Mouse (Mus musculus) CH12.LX (cell line): ENCODE data around the gene Fdx1l. TPM values are rescaled to one million over a fixed set of nuclear protein-coding genes. Genes with fewer than 3 reads are reported as not detected.

Experiments used
- DNase-seq: peaks from one replicate; pipeline ENCODE4 v3.0.0-alpha.2; 2013; ENCODE audit errors: extremely low read depth
- H3K27ac ChIP-seq: 2 replicates; pipeline ENCODE4 v1.5.1; 2012; ENCODE audit warnings: low read depth, mild to moderate bottlenecking, control low read depth, moderate library complexity; ENCODE audit not compliant: insufficient read depth
- H3K27me3 ChIP-seq: replicated peaks from 2 replicates; pipeline ENCODE3; 2012; ENCODE audit warnings: inconsistent platforms
- H3K36me3 ChIP-seq, 2 experiments: replicated peaks in 1 of 2; 2 replicates each; pipeline versions ENCODE3 to v1.6.1; 2012; ENCODE audit warnings: inconsistent platforms in 1 of 2, low read length in 1 of 2, mild to moderate bottlenecking in 1 of 2, mixed read lengths in 1 of 2, moderate library complexity in 1 of 2; ENCODE audit not compliant: control insufficient read depth in 1 of 2, insufficient read depth in 1 of 2
- H3K4me1 ChIP-seq, 2 experiments: 2 replicates each; pipeline ENCODE4 v1.6.1; 2012; ENCODE audit warnings: inconsistent platforms in 1 of 2, moderate library complexity in 1 of 2; ENCODE audit not compliant: insufficient read depth in 2 of 2, control insufficient read depth in 1 of 2
- H3K4me2 ChIP-seq: 2 replicates; pipeline ENCODE4 v1.6.1; 2012; ENCODE audit warnings: low read depth, mild to moderate bottlenecking, control low read depth; ENCODE audit not compliant: poor library complexity, insufficient read depth, severe bottlenecking
- H3K4me3 ChIP-seq, 3 experiments: fragments of 150-350 bp in 1 of 3; sonication (generic) in 1 of 3; replicated peaks in 1 of 3; 2 replicates each; pipeline versions ENCODE3 to v1.5.1; 2011 to 2012; ENCODE audit warnings: low read depth in 2 of 3, low read length in 2 of 3, mild to moderate bottlenecking in 2 of 3, moderate library complexity in 2 of 3, control low read depth in 1 of 3, improper control_type of control experiment in 1 of 3, inconsistent platforms in 1 of 3, mixed read lengths in 1 of 3; ENCODE audit not compliant: poor library complexity in 1 of 3
- H3K79me2 ChIP-seq: replicated peaks from 2 replicates; pipeline ENCODE4 v1.6.1; 2012; ENCODE audit warnings: mild to moderate bottlenecking, moderate library complexity; ENCODE audit not compliant: control insufficient read depth, poor library complexity, insufficient read depth, severe bottlenecking; ENCODE audit errors: extremely low read depth
- H3K9ac ChIP-seq: 2 replicates; pipeline ENCODE4 v1.6.1; 2012; ENCODE audit warnings: low read depth, mild to moderate bottlenecking, control low read depth, moderate library complexity; ENCODE audit not compliant: insufficient read depth
- H3K9me3 ChIP-seq: replicated peaks from 2 replicates; pipeline ENCODE3; 2012; ENCODE audit warnings: low read length, inconsistent platforms, mixed read lengths
- CHD1 ChIP-seq: IDR thresholded peaks from 2 replicates; pipeline ENCODE4 v1.6.1; 2012; ENCODE audit warnings: low read depth, low read length, improper control_type of control experiment, inconsistent platforms
- ETS1 ChIP-seq: conservative IDR thresholded peaks from 2 replicates; pipeline ENCODE4 v1.6.1; 2012; ENCODE audit warnings: low read depth, mild to moderate bottlenecking, inconsistent platforms, low read length, improper control_type of control experiment, moderate library complexity
- HCFC1 ChIP-seq: IDR thresholded peaks from 2 replicates; pipeline ENCODE4 v1.6.1; 2012; ENCODE audit warnings: low read depth, mild to moderate bottlenecking, inconsistent platforms, low read length, improper control_type of control experiment
- JUN ChIP-seq: IDR thresholded peaks from 2 replicates; pipeline ENCODE4 v1.6.1; 2011; ENCODE audit warnings: low read depth, mild to moderate bottlenecking, low read length, improper control_type of control experiment, moderate library complexity; ENCODE audit not compliant: insufficient read depth
- KAT2A ChIP-seq: IDR thresholded peaks from 2 replicates; pipeline ENCODE4 v1.6.1; 2012; ENCODE audit warnings: low read length, improper control_type of control experiment, inconsistent platforms; ENCODE audit not compliant: insufficient replicate concordance
- MAX ChIP-seq: IDR thresholded peaks from 2 replicates; pipeline ENCODE4 v1.6.1; 2011; ENCODE audit warnings: low read length, improper control_type of control experiment
- MEF2A ChIP-seq: IDR thresholded peaks from 2 replicates; pipeline ENCODE4 v1.6.1; 2014; ENCODE audit warnings: low read depth, mild to moderate bottlenecking, inconsistent platforms, low read length, improper control_type of control experiment, borderline replicate concordance
- NRF1 ChIP-seq: IDR thresholded peaks from 2 replicates; pipeline ENCODE4 v1.6.1; 2014; ENCODE audit warnings: low read depth, mild to moderate bottlenecking, inconsistent platforms, low read length, improper control_type of control experiment, moderate library complexity
- PAX5 ChIP-seq: IDR thresholded peaks from 2 replicates; pipeline ENCODE4 v1.6.1; 2012; ENCODE audit warnings: low read length, inconsistent platforms, mixed read lengths
- POLR2A ChIP-seq: IDR thresholded peaks from 2 replicates; pipeline ENCODE4 v1.6.1; 2011; ENCODE audit warnings: low read depth, mild to moderate bottlenecking, improper control_type of control experiment, low read length
- POLR2AphosphoS2 ChIP-seq: IDR thresholded peaks from 2 replicates; pipeline ENCODE4 v1.6.1; 2011; ENCODE audit warnings: low read depth, low read length, improper control_type of control experiment
- RCOR1 ChIP-seq: conservative IDR thresholded peaks from 2 replicates; pipeline ENCODE4 v1.6.1; 2012; ENCODE audit warnings: low read depth, mild to moderate bottlenecking, inconsistent platforms, low read length, improper control_type of control experiment
- TCF12 ChIP-seq: IDR thresholded peaks from 2 replicates; pipeline ENCODE4 v1.6.1; 2014; ENCODE audit warnings: low read depth, mild to moderate bottlenecking, inconsistent platforms, low read length, improper control_type of control experiment
- USF1 ChIP-seq: IDR thresholded peaks from 2 replicates; pipeline ENCODE4 v1.6.1; 2014; ENCODE audit warnings: low read depth, mild to moderate bottlenecking, inconsistent platforms, low read length, improper control_type of control experiment
- ZC3H11A ChIP-seq: IDR thresholded peaks from 2 replicates; pipeline ENCODE4 v1.6.1; 2012; ENCODE audit warnings: low read depth, mild to moderate bottlenecking, inconsistent platforms, low read length, improper control_type of control experiment
- ZNF384 ChIP-seq: IDR thresholded peaks from 2 replicates; pipeline ENCODE4 v1.6.1; 2012; ENCODE audit warnings: low read depth, low read length, improper control_type of control experiment, inconsistent platforms
- dilution Hi-C: fragments of 300-500 bp; cut with MboI; formaldehyde crosslinking; loops from 2 replicates; pipeline ENCODE4 v1.14.3; 2020; ENCODE audit warnings: low sequenced_read_pairs; ENCODE audit not compliant: extremely low pct_unique_long_range_greater_than_20kb, extremely low pct_ligation_motif_present
- in situ Hi-C: fragments of 300-500 bp; cut with MboI; formaldehyde crosslinking; loops from 3 replicates; pipeline ENCODE4 v1.14.3; 2019; ENCODE audit warnings: low sequenced_read_pairs, low pct_ligation_motif_present, low pct_unique_long_range_greater_than_20kb, mixed read lengths
- polyA plus RNA-seq: library from polyadenylated mRNA; unstranded; fragments of >175 nt; gene quantifications from 2 replicates; pipeline ENCODE4 v1.2.1, GENCODE M21; 2012; ENCODE audit warnings: low read depth; ENCODE audit not compliant: insufficient read length
- total RNA-seq, 2 experiments: library from RNA; depleted of rRNA; stranded (reverse); fragments of 300-350 nt in 1 of 2; fragments of >200 nt in 1 of 2; gene quantifications; 2 replicates each; pipeline ENCODE4 v1.2.3; 2012 to 2014

Fdx1l gene
- total and polyA plus RNA-seq, 3 experiments = 70.8 to 105 (median 79.7) TPM

DNA sequence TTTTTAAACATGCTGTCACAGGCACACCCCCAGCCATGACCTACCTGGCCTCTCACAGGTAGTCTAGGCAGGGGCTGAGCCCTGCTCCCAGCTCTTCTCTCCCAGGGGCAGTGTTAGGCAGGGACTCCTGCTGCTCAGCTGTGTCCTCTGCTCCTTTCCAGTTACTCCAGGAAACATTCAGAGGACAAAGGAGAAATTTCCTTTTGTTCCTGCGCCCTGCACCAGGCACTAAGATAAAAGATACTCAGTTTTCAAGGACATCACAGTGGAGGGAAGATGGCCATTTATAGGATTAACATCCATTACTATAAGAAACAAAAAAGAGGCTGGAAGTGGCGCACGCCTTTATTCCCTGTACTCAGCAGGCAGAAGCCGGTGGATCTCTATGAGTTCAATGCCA lies 22.5 kb upstream of the Fdx1l start:
- Histone ChIP-seq H3K9me3 (no peaks in the 10 kb centered on the region), H3K9ac (no peak overlapping the region), H3K36me3 (peaks cover 5 to 19% of the 10 kb centered on the region in 2 experiments), H3K27ac (no peak overlapping the region), H3K4me2 (no peak overlapping the region), H3K4me1 (peaks cover 12 to 45% of the 10 kb centered on the region in 2 experiments), H3K4me3 (no peak overlapping the region), H3K79me2 (peaks cover 5% of the 10 kb centered on the region), H3K27me3 (no peaks in the 10 kb centered on the region)
- DNase-seq = no peak
- in situ Hi-C loops (no loop called here), dilution Hi-C loops (no loop called here)
- TF ChIP-seq POLR2A (no peak), POLR2AphosphoS2 (no peak), RCOR1 (no peak), KAT2A (no peak), ETS1 (no peak), HCFC1 (no peak), MEF2A (no peak)

DNA sequence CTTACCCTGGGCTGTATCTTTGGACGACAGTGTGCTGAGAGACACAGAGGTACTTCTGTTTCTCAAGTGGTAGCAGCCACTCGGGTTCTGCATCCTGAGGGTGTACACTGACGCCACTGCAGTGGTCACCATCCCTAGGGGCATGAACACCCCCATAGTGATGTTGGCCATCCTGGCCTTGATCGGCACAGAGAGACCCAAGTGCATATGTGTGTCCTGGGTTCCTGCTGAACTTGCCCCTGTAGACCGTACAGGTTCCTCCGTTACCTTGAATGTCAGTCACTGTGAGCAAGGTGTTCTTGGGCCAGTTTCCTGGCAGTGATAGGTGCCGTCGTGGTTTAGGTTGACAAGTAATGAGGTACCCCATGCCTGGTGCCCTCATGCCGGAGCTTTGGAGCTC lies 20.0 kb upstream of the Fdx1l start:
- no peak for DNase-seq
- TF ChIP-seq MEF2A (no peak), ZC3H11A (no peak), PAX5 (no peak), HCFC1 (no peak), CHD1 (no peak), USF1 (no peak), JUN (no peak), RCOR1 (no peak), ZNF384 (no peak), MAX (no peak), TCF12 (no peak), NRF1 (no peak), POLR2AphosphoS2 (no peak)
- H3K27me3 ChIP-seq = no peaks in the 10 kb centered on the region
- no peak overlapping the region for H3K9ac ChIP-seq
- no peak overlapping the region for H3K27ac ChIP-seq
- H3K9me3 ChIP-seq = no peaks in the 10 kb centered on the region
- H3K4me2 ChIP-seq = no peak overlapping the region
- peaks cover 16 to 46% of the 10 kb centered on the region in 2 experiments for H3K4me1 ChIP-seq
- H3K4me3 ChIP-seq = no peak overlapping the region
- in situ Hi-C loops = loop anchor here (5.0 kb wide), 1 partner anchor 39 kb away; the partner anchor contains the start of gene Tyk2
- peaks cover 27 to 44% of the 10 kb centered on the region in 2 experiments for H3K36me3 ChIP-seq
- dilution Hi-C loops = no loop called here
- H3K79me2 ChIP-seq = peaks cover 30% of the 10 kb centered on the region
